Mouse (Mus musculus) spleen, postnatal 10 days (tissue): ENCODE results near the gene Pglyrp2.

Experiments
- DNase-seq, 2 experiments: peaks; one replicate each; pipeline ENCODE4 v3.0.0; 2021 to 2022; ENCODE audit warnings: low spot score in 2 of 2

Pglyrp2 gene

DNA sequence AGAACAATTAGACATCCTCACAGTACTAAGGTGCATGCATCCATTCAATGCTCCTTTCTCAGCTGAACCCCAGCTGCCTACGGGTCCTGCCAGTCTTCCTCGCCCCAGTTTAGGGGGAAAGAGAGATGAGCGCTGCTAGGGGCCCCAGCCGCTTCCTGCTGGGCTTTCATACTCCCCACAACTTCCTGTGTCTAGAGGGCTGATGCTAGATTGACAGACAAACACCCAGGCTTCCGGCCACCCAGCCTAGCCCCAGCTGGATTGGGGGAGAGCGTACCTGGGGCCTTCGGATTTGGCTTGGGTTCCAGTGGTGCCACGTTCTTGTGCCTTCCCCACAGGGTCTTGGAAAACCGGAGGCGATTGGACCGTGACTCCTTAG lies 21.2 kb downstream of the Pglyrp2 start:
- DNase-seq = peak; percentile 45 to 62

DNA sequence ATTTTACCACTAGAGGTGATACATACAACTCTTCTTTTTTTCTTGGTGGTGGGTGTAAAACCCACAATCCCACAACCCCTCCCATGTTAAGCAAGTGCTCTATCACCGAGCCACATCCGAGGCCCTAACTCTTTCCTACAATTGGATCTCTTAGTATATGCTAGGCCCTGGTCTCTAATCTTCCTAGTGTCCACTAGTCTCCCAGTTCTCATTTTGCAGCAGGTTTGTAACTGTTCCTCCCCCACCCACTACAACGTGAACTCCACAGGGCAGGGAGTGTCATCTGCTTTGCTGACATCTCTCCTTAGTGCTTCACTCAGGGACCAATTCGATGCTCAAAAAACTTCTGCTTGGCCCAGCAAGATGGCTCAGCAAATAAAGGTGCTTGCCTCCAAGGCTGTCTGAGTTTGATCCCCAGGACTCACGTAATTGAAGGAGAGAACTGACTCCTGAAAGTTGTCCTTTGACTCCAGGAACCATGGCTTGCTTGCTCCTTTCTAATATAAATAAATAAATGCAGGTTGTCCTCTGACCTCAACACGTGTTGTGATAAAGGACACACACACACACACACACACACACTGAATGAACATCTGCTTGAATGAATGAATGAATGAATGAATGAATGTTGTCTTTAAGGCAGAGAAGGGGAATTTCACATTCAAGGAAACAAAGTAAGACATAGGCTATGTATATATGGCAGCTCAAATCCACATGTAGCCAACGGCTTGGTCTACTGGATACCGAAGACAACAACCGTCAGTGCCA lies 21.8 kb downstream of the Pglyrp2 start:
- DNase-seq = no peak

DNA sequence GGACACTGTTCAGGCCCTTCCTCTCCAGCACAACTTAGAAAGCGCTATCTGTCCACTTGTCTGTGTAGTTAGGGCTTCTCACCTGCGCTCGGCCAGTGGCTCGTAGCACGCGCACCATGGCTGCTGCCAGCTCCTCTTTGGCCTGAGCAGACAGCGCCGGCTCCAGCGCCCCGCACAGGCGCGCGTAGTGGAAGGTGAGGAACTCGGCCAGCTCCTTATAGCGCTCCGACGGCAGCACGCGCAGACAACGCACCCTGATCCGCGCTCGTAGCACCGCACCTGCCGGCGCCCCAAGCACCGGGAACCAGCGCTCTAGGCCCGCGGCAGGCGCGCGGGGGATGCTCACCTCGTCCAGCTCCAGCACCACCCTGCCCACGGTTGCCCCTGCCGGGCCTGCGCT lies 27.7 kb downstream of the Pglyrp2 start:
- no peak for DNase-seq

DNA sequence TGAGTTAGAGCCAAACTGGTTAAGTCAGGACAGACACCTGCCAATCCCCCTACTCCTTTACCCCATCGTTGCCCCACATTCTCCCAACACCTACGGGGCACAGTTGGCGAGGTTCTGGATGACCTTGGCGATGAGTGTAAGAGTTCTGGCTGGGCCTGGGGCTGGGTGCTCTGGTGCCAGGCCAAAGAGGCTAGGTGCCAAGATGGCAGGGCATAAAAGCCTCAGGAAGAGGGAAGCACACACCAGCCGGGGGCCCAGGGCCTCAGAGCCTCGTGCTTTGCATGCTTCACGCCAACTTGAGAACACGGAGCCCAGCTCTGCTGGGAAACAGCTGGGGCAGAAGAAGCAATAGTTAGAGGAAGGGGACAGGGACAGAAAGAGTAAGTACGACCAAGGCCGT lies 30.0 kb downstream of the Pglyrp2 start:
- peak in 1 of 2 experiments; percentile 11 for DNase-seq

DNA sequence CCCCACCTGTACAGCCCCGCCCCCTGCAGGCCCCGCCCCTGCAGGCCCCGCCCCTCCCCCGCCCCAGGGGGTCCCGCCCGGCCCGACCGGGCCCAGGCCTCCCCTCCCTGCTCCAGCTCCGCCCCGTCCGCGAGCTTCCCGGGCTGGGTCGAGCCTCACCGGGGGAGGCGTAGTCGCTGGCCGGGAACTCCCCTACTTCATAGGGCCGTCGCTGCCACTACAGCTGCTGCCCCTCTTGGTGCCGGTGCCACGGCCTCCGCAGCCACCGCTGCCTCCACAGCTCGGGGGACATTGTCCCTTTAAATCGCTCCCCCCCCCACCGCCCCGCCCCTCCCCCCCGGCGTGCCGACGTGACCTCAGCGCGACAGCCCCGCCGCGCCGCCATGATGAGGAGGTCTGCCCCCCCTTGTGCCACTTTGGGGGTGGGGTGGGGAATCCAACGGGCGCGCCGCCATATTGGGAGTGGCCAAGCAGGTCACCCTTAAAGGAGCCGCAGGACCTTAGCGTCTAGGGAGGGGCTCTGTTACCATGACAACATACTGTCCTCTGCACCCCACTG lies 34.8 kb downstream of the Pglyrp2 start, which contains the start of gene Wiz:
Gene Wiz, minus strand, starts transcription at position 339 of the 559 bp plus-strand sequence.
- DNase-seq = peak; percentile 71 to 92

DNA sequence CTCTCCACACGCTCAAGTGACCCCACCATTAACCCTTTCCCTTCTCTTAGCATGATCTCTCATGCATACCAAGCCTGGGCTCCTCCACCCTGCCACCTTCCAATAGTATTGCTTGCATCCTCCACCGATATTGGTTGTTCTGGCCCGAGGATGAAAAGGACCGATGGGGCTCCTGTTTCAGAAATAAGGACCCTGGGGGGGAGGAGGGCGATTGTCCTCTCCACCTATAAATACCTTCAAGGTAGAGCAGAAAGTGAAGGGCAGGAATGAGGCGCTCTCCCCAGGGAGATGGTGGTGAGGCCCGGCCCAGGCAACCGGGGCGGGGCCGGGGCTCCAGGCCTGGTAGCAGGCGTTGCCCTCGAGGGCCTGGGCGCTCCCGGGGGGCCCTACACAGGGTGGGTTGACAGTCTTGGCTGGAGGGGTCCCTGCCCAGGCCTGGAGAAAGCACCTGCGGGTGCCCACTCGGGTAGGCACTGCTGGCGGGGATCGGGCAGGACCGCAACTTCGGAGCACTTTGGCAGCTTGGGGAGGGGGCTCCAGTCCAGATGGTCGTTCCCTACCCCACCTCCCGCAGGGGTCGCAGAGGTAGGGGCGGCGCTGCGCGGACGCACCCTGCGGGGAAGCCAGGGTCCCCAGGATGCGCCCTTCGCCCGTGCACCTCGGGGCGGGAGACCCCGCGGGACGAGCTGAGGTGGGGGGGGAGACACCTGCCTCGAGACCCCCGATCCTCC lies 35.4 kb downstream of the Pglyrp2 start:
- DNase-seq = peak; percentile 47 to 58

DNA sequence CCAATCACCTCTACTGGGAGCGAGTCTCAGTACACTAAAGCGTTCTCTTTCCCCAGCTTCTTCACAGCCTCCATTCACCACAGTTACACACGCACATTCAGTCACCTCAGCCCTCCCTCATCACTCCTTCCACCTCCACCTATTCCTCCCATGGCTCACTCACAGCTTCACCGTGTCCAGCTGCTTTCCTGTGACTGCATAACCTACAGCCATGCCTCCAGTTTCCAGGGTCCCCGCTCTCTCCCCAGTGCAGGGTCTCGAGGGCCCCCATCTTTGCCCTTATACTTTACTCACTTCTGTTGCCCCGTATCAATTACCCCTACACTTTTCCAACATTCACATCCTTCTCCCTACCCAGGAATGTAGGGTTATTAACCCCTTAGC lies 36.0 kb downstream of the Pglyrp2 start:
- DNase-seq = no peak

DNA sequence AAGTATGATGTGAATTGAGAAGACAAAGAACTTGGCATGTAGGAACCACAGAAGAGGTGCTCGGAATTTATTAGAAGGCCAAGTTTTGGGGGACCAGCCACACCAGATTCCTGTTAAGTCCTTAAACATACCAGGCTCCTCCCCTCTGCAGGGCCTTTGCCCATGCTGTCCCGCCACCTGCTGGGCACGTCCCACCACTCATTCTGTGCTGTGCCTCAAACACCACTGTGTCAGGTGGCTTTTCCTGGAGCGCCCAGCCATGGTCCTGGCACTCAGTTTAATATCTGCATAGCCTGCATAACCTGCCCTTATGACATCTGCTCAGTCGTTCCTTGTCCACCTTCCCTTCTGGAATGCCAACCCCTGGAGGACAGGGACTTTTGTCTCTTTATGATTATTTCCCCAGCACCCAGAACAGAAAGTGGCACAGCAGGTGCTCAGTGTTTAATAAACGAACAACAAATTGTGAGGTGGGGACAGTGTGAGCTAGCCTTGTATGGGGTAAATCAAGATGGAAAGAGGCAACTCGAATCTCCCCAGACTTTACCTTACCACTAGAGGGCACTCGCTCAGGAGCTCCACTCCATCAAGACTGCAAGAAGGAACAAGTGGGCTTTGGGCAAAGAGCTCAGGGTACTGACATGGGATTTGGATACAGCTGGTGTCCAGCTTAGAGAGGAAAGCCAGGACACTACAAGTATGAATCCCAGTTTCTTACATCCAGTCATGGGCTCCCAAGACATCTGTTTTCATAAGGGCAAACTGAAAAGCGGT lies 37.1 kb downstream of the Pglyrp2 start:
- DNase-seq = peak; percentile 34 to 64

DNA sequence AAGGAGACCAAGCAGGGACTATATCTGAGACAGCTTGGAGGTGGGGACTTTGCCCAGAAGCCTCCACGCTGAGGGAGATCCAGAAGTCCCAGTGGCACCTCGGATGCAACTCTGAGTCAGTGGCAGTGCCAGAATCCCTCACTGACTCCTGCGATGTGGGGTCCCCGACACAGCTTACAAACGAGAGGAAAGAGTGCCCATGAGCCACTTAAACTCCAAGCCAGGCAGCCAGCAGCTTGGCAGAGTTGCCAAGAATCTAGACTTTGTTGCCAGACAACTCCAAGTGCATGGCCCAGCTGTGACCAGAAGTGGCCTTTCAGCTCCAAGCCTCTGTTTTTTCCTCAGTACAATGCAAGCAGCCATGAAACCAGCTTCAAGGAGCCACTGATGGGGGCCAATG lies 40.3 kb downstream of the Pglyrp2 start:
- DNase-seq = no peak

DNA sequence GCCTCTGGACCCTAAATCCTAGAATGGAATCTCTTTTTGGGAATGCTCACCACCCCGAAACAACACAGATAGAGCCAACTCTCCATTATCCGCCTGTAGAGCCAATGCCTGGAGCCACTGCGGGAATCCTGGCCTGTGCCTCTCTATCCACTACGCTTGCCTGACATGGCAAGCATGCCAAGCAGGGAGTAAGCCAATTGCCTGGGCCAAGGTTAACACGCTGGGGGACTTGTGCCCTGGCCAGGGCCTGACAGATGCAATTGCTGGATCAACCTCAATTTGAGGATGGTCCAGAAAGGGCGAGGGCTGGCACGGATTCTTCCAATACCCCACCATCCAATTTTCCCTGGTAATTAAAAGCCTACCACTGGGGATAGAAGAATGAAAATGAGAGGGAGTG lies 41.4 kb downstream of the Pglyrp2 start:
- DNase-seq = no peak

DNA sequence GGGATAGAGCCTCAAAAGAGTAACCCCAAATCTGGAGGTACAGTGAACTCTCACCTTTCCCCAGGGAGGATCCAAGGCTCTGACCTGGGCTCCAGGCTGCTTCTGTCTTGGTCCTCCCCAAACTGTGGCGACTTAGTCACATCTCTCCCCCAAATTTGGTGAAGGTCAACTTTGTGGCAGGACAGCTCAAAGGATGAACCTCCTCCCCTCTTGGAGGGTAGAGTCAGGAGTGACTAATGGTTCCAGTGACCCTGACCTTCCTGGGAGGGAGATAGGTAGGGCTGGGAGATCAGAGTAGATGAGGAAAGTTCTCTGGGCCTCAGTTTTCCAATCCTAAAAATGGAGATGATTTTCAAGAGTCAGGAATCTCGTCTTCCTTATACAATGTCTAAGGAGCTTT lies 45.2 kb downstream of the Pglyrp2 start:
- no peak for DNase-seq

DNA sequence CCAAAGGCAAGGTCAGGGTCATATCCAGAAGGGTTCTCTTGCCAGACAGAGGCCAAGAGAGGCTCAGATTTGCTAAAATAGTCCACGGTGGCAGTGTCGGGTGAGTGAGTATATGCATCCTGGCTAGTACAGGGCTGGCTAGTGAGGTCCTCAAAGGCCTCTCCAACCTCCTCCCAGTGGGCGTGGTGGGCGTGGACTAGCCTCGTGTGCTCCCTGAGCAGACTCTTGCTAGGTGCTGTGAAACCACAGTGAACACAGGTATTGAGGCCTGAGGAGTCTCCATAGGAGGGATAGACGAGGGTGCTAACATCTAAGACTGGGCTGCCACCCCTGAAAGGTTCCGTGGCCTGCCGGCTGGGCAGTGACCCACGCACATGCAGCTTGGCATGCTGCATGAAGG lies 46.8 kb downstream of the Pglyrp2 start:
- DNase-seq = peak in 1 of 2 experiments; percentile 32

DNA sequence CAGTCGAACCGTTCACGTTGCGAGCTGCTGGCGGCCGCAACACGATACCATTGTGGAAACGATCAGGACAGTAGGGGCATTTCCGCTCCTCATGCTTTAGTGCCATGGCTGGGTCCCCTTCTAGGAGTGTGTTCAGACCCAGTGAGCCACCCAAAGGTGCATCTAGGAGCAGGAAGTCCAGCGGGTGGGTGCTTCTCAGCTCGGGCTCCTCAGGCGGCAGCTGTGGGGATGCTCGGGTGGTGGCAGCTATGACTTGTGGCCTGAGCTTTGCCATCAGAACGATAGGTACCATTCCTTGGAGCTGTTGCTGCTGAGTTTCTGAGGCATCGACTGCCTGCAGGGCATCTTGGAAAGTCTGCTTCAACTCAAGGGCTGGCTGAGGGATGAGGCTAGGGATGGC lies 47.5 kb downstream of the Pglyrp2 start:
- no peak for DNase-seq

DNA sequence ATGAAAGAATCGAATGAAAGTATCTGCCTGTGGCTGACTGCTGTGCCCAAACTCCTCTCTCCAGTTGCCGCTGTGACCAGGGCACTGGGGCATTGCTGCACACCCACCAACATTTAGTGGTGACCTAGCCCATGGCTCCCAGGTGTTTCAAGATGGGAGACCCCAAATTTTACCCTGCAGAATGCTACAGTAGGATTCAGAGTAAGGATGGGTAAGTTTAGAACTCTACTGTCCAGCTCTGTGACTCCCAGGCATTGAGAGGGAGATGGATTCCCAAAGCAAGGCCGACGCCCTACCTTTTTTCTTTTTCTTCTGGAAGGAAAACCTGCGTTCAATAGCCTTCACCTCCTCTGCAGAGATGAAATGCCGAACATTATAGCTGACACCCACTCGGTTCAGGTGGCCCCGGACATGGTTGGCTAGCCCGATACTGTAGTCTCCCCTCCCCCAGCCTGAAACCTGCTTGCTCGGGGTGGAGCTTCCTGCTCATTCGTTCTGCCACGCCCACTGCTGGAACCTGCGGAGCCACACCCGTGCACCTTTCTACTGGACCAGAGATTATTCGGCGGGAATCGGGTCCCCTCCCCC lies 54.9 kb downstream of the Pglyrp2 start:
- no peak for DNase-seq

DNA sequence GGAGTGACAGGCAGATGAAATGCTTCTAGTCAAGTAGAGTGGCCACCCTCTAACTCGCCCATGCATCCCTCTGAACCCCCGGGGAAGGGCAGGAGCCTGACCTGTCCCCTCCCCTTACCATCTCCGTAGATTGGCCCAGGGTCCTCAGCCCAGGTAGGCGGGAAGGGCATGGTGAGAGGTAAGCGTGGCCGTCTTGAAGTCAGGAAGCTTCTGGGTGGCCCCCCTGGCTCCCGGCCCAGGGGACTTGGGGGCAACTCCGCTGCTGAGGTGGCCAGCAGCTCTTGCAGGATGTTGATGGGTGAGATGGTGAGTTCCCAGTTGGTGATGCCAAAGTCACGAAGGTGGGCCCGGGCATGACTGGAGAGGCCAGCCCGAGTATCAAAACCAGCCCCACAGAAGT lies 56.3 kb downstream of the Pglyrp2 start:
- no peak for DNase-seq

DNA sequence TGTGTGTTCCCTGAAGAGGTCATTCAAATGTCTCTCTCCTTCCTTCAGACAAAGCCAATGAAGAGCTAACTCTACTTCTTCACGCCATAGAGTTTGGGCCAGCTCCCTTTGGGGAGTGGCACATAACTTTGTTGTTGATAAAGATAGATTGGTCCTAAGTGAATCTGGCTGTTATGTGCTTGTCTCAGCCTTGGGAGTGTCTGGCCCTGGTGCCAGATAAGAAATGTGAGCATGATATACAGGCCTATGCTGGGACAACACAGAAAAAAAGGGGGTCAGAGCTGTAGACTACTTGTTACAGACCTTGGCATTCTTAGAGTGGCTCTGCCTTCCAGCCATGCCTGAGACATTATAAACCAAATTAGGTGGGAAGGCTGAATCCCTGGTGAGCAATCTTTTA lies 58.7 kb downstream of the Pglyrp2 start:
- DNase-seq = no peak

DNA sequence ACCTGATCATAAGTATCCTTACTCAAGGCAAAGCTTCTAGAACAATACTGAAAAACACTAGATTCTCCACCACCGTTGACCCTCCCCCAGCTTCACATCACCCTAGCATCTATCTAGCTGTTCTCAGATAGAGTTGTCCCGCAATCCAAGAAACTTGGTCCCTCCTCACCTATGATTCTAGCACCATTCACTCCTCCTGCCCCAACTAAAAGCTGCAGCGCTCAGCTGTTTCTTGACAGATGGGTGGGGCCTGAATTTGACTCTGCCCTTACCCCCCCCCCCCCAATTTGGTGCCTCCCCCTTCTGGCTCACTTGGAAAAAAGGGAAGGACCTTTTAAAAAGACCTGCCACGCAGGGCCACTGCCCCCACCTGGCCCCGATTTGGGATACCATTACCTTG lies 59.1 kb downstream of the Pglyrp2 start:
- no peak for DNase-seq

DNA sequence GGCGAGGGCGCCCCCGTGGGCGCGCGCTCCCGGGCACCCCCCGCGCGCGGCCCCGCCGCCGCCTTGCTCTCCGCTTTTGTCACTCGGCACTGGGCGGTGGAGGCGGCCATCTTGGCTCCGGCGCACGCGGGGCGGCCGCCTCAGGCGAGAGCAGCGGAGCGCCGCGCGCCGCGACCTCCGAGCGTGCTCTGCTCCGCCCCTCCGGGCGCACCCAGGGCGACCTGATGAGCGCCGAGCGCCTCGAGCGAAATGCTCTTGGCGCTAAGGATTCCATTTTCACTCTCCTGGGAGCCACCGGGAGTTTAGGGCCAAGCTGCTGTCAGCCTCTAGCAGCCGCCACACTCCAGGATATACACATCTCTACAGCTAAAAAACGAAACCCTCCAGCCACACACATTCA lies 59.6 kb downstream of the Pglyrp2 start:
- DNase-seq = peak; percentile 83 to 93

DNA sequence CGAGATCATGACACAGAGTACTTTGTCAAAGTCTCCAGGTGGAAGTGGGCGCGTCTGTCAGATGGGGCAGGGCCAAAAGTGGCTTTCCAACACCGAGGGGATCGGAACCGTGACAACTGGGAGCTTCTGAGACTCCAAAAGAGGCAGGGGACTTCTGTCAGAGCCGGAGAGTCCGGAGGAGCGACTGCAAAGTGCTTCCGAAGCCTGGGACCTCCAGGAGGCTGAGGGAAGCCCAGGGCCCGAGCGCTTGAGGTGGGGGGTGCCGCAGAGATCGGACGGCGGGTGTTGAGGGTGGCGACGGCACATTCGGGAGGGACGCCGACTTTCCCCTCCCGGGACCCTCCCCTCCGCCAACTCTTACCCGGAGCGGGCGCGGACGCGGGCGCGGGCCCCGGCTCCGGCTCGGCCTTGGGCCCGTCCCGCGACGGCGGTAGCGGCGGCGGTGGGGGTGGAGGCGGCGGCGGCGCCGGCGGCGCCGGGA lies 60.1 kb downstream of the Pglyrp2 start:
- DNase-seq = peak; percentile 40 to 53

DNA sequence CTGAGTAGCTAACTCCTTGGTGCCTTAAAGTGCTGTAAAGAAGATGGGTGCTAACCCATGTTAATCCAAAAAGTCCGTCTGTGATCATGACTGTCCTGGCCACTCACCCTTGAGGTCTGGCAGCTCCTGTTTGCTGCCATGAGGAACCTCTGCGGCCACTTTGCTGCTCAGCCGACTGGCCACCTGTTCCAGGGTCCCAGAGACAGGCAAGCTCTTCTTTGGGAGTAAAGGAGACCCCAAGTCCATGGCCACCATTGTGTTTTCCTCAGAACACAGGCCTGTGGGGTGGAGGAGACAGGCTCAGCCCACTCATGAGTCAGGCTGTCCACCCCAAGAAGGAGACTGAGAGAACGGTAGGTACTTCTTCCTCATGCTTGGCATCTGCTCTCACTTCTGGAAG lies 61.3 kb downstream of the Pglyrp2 start:
- no peak for DNase-seq
